Mouse (Mus musculus) gastrocnemius, postnatal 14 days (tissue): ENCODE measurements around the gene Abcd2. TPM values are rescaled to one million over a fixed set of nuclear protein-coding genes. Genes with fewer than 3 reads are reported as not detected.

Source experiments
- DNase-seq: peaks from one replicate; pipeline ENCODE4 v3.0.0; 2021; ENCODE audit warnings: mixed read lengths
- intact Hi-C: fragments of 180-260 bp; cut with DNase I; formaldehyde crosslinking; loops from one replicate; pipeline ENCODE4 v1.15.1; 2025; ENCODE audit warnings: low total_unique reads
- long read RNA-seq, 2 experiments: library from polyadenylated mRNA; stranded (forward); transcript quantifications; one replicate each; pipeline ENCODE4 v2.0.0; 2021
- total RNA-seq, 2 experiments: library from RNA; stranded (reverse); gene quantifications; 2 replicates each; pipeline ENCODE4 v1.2.3; 2021

Gene Abcd2
- 10 to 100 TPM; 17.2 TPM for total RNA-seq
- long read RNA-seq, experiment 1, full-length matches to known transcripts, result 19 of 22 reads
- long read RNA-seq, experiment 1, partial matches to known transcripts, result 0 of 22 reads
- long read RNA-seq, experiment 1, other reads (novel, unspliced or antisense), result 3 of 22 reads
- long read RNA-seq, experiment 2, full-length matches to known transcripts, result 41 of 43 reads
- long read RNA-seq, experiment 2, partial matches to known transcripts, result 0 of 43 reads
- long read RNA-seq, experiment 2, other reads (novel, unspliced or antisense), result 2 of 43 reads

DNA sequence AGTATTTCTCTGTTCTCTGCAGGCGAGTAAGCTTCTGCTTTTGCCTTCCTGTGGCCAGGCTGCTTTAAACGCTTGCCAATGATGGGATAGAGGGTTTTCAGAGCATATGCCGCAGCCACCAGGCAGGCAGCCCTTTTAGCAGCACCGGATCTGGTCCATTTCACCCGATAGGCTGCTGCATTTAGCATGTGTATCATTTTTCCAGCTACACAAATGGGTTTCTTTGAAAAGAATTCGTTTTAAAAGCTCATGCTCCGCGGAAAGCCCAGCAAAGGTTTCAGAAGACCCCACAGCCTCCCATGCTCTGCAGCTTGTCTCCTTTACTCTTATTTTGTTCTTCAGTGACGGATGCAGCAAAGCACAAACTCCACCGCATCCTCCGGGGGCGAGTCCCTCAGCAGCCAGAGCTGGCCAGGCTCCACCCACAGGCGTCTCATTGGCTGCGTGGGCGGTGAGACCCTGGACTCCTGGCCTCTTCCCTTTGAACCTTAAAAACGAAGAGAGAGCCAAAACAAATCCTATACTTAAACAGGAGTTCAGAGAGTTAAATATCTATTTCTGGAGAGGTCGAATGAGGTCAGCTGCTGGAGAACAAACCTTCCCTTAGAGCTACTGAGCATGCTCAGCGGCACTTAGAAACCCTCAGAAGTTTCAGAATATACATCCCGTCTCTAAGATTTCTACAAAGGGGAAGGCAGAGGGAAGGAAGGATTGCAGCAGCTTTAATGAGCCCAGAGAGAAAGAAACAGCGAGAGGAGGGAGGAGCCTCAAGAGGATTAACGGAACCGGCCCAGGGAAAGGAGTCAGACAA is at the start of gene Abcd2:
Gene Abcd2 (minus strand): TSS at position 388 of the 811 bp plus-strand sequence.
- intact Hi-C loops, result no loop called here
- DNase-seq, result peak; percentile 83

GRCm38 (mm10) chr15:91240683-91241335 is 49.2 kb upstream of the Abcd2 start:
- no peak for DNase-seq
- intact Hi-C loops, result no loop called here

- DNase-seq, result no peak
- intact Hi-C loops, result no loop called here
Measured at GRCm38 (mm10) chr15:91237294-91237693, 45.7 kb upstream of the Abcd2 start.

- intact Hi-C loops, result no loop called here
- no peak for DNase-seq
Measured at GRCm38 (mm10) chr15:91206518-91206917, 14.9 kb upstream of the Abcd2 start.

DNA sequence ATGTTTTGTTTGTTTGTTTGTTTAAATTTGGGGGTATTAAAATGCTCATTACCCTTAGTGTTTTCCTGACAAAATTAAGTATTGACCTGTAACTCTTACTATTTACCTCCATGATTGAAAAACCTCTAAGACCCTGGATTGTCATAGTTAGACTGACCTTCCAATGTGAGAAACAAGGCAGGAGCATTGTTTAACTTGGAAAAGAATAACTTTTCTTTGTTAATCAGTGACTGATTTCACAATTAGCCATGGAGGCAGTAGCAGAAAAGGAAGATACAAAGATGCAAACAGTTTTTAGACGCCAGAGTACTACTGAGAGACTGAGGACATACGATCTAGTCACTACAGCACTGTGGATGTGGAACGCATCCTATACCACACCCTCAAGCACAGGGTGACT is 11.9 kb upstream of the Abcd2 start:
- intact Hi-C loops, result no loop called here
- DNase-seq, result no peak

GRCm38 (mm10) chr15:91202486-91202885 is 10.9 kb upstream of the Abcd2 start:
- intact Hi-C loops, result no loop called here
- DNase-seq, result no peak

DNA sequence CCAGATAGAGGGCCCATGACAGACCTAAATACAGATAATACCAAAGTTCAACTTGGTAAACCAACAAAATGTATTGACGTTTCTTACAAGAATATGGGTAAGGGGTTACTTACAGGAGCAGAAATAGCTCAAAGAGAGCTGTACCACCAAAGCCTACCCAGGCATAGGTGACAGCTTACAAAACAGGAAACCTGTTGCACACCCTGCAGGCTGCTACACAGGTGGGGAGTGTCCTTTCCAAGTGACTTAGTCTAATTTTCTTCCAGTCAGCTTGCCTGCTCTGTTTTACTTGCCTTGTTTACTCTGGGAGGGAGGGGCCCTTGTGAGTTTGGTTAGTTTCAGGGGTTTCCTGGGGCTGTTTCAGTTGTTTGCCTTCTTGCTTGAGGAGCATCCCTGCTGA is 9.2 kb upstream of the Abcd2 start:
- intact Hi-C loops, result no loop called here
- no peak for DNase-seq

DNA sequence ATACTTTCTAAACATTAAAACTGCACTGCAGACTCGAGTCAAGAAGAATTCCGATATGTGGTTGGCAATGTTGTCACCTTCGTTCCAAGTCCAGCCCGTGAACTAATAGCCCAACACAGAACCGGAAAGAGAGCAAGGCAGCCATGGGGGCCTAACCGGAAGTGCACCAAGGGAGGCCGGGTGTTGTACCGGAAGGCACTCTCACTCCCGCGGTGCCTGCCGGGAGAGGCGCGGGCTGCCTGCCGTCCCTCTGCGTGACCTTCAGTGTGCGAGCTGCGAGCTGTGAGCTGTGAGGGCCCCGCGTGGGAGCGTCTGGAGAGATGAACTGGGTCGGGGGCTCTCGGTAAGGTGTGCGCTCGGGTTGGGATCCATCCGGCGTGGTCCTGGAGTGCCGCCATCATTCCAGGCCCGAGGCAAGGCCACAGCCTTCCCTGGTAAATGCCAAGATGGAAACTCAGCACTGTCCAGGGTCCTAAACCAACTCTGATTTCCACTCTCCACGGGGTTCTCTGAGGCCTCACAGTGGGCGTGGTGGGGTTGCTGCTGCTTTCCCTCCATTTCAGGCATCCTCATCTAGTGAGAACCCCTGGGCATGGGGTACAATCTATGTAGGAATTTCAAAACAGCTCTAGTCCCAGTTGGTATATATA is 7.8 kb upstream of the Abcd2 start, which contains the start of gene CN725425:
Gene CN725425 (plus strand): TSS at position 239 of the 650 bp plus-strand sequence.
- intact Hi-C loops, result no loop called here
- no peak for DNase-seq

- intact Hi-C loops, result no loop called here
- no peak for DNase-seq
Measured at GRCm38 (mm10) chr15:91192223-91192598, 612 bp upstream of the Abcd2 start.

DNA sequence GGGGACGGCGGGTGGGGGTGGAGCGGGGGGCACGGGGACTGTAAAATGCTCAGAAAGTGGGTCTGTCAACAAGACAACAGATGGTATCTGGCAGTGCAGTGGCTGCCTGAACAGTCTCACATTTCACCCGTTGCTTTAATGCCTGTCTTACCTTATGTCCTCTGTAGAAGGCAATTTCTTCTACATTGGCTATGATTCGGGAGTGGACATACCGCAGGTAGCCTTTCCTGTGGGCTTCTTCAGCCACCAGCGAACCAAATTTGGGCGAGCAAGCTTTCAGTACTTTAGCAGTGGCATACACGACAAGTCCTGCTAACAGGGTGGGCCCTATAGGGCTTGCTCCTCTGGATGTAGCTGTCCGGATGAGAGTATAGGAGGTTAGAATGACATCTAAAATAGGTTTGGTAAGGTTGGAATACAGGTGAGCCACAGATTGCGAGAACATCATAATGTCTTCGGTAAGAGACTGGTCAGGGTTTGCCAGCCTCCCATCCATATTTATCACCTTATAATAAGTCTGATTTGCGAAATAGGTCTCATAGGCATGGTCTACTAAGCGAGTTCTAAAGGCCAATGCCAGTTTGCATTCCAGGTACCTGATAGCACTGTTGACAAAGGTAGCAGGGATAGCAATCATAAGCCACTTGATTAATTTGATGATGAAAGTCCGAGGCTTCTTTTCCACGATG is 936 bp downstream of the Abcd2 start:
- intact Hi-C loops, result no loop called here

DNA sequence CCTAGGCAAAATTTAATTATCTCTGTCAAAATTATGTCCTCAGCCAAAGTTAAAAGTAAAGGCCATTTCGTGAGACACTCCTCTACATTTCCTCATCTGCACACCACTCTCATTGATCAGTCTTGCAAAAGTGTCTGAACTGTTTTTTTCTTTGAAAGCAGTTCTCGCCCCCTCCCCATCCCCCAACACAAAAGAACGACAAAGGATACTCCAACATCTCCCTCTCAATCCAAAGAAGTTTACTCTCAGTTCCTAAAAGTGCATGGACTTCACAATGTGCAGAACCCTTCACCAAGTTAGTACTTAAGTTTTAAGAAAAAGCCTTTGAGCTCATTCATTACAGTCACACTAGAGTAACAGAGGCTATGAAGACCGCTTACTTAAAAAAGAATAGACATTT is 1.6 kb downstream of the Abcd2 start:
- DNase-seq, result no peak
- intact Hi-C loops, result no loop called here

More for the DNA sequence above, 936 bp downstream of the Abcd2 start:
- no peak for DNase-seq

GRCm38 (mm10) chr15:91186358-91186757 is 5.2 kb downstream of the Abcd2 start:
- DNase-seq, result no peak

DNA sequence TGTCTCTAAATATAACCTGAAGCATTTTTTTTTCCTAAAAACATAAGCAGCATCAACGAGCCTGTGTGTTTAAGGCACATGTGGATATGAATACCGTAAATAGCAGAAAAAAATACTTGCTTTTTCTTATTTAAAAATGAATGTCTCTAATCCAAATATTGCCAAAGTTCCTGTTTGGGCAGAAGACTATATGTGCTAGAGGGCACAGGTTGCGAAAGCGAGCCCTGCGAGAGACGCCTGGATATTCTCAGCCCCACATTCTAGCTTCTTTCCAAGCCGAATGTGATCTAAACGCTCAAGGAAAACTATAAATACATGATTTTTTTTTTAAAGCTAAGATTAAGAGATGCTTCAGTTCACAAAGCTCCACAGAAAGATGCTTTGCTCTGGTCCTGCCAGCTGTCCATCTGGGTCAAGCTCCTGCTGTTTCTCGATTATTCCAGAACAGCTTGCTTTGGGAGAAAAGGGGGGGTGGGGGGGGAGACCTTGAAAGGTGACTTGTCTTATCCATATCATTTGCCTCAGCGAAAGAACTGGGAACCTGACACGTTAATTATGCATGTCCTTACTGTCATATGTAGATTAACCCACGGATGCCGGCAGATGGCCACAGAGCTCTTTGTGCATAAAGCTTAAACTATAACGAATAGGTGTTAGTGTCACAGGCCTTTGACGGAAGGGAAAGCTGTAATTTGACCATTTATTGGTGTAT is 11.5 kb downstream of the Abcd2 start:
- intact Hi-C loops, result no loop called here
- DNase-seq, result no peak

More at GRCm38 (mm10) chr15:91186358-91186757, 5.2 kb downstream of the Abcd2 start:
- intact Hi-C loops, result no loop called here

GRCm38 (mm10) chr15:91178656-91179314 is 12.8 kb downstream of the Abcd2 start:
- intact Hi-C loops, result no loop called here
- DNase-seq, result no peak

GRCm38 (mm10) chr15:91172193-91172592 is 19.4 kb downstream of the Abcd2 start:
- intact Hi-C loops, result no loop called here
- no peak for DNase-seq

DNA sequence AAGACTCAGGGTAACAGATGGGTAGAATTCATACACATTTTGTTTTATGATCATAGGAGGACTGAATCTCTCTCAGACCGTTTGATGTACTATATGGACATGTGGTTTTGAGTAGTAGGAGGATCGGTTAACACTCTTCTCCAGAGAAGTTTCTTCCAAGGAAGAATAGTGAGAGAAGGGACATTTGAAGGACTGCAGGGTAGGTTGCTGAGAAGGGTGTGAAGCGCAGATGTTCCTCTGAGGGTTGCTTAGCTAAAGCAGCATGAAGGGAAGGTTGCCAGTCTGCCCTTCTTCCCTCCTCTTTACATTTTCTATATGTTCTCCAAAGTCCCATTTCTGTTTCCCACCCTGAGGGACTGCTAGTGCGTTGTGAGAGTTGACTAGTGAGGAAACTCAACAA is 20.3 kb downstream of the Abcd2 start:
- intact Hi-C loops, result no loop called here
- no peak for DNase-seq

GRCm38 (mm10) chr15:91170602-91171328 is 20.8 kb downstream of the Abcd2 start:
- DNase-seq, result no peak
- intact Hi-C loops, result no loop called here
